Mouse (Mus musculus) erythroblast, embryonic 14.5 days (primary cell): ENCODE results near the gene Rnft1. TPM values are rescaled to one million over a fixed set of nuclear protein-coding genes. Genes with fewer than 3 reads are reported as not detected.
A peak's percentile ranks its signal among the peaks of the same experiment; 100 is the strongest.

Experiments
- H3K27me3 ChIP-seq: 2 replicates; pipeline ENCODE4 v1.6.1; 2012; ENCODE audit warnings: inconsistent platforms; ENCODE audit not compliant: control insufficient read depth
- H3K36me3 ChIP-seq: 2 replicates; pipeline ENCODE4 v1.6.1; 2012; ENCODE audit warnings: mild to moderate bottlenecking, inconsistent platforms; ENCODE audit not compliant: control insufficient read depth
- H3K4me1 ChIP-seq: 2 replicates; pipeline ENCODE4 v1.6.1; 2012; ENCODE audit warnings: inconsistent platforms; ENCODE audit not compliant: control insufficient read depth
- H3K4me3 ChIP-seq: replicated peaks from 2 replicates; pipeline ENCODE3; 2012; ENCODE audit warnings: moderate library complexity, mild to moderate bottlenecking, inconsistent platforms
- H3K9me3 ChIP-seq: 2 replicates; pipeline ENCODE4 v1.6.1; 2012; ENCODE audit warnings: low read length, inconsistent platforms, mixed read lengths; ENCODE audit not compliant: control insufficient read depth
- GATA1 ChIP-seq: IDR thresholded peaks from 2 replicates; pipeline ENCODE4 v1.6.1; 2012; ENCODE audit warnings: low read length, inconsistent platforms, mixed read lengths
- TAL1 ChIP-seq: IDR thresholded peaks from 3 replicates; pipeline ENCODE4 v1.6.1; 2012; ENCODE audit warnings: low read length, inconsistent platforms, mixed read lengths
- polyA plus RNA-seq: library from polyadenylated mRNA; stranded (reverse); fragments of >175 nt; gene quantifications from 2 replicates; pipeline ENCODE4 v1.2.3, GENCODE M21; 2012

The Rnft1 gene
- polyA plus RNA-seq, 1 experiment, result 0.13 TPM

GRCm38 (mm10) chr11:86468345-86468744, 16.1 kb upstream of the Rnft1 start:
- Histone ChIP-seq H3K27me3 (no peaks in the 10 kb centered on the region; the same call in 1 of the 2 replicates), H3K4me3 (no peak overlapping the region), H3K4me1 (peaks cover 2% of the 10 kb centered on the region), H3K36me3 (no peaks in the 10 kb centered on the region), H3K9me3 (no peaks in the 10 kb centered on the region)
- no peak for TF ChIP-seq TAL1
- TF ChIP-seq GATA1, result no peak

DNA sequence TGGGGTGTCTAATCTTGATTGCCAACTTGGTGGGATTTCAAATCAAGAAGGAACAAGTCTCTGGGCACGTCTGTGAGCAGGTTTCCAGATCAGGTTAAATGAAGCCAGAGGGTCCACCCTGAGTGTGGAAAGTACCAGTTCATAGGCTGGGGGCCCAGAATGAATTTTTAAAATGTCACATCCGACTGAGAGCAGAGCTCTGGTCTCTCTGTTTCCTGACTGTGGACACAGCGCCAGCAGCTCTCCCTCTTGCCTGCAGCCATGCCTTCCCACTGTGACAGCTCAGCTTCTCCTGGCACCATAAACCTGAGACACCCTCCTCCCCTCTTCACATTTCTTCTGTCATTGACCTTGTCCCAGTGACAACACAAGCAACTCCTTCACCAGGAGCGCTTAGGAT, 15.5 kb upstream of the Rnft1 start:
- peaks cover under 1% of the 10 kb centered on the region for H3K4me1 ChIP-seq
- no peaks in the 10 kb centered on the region for H3K9me3 ChIP-seq
- no peaks in the 10 kb centered on the region for H3K36me3 ChIP-seq
- no peak overlapping the region for H3K4me3 ChIP-seq
- H3K27me3 ChIP-seq, result no peaks in the 10 kb centered on the region; the same call in 1 of the 2 replicates
- TF ChIP-seq GATA1 (no peak), TAL1 (no peak)

DNA sequence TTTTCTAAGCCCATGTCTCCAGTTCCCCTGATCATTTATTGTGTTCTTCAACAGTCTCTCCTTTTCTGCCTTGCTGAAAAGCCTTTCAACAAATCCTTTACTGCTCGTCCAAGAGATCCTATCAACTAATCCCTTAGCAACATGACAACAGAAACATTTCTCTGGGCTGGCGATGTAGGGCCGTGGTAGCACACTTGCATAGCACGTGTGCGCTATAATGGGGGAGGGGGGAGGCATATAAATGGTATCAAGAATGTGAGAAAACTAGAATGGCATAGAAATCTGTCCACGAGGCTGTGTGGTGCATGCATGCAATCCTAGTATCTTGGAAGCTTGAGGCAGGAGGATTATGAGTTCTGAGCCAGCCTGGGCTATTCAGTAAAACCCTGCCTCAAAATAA, 12.7 kb upstream of the Rnft1 start:
- Histone ChIP-seq H3K36me3 (no peaks in the 10 kb centered on the region), H3K4me3 (no peak overlapping the region), H3K9me3 (no peaks in the 10 kb centered on the region), H3K27me3 (peaks cover 2% of the 10 kb centered on the region), H3K4me1 (no peaks in the 10 kb centered on the region)
- TF ChIP-seq GATA1, result no peak
- TF ChIP-seq TAL1, result no peak

- peaks cover 2% of the 10 kb centered on the region for H3K27me3 ChIP-seq
- no peaks in the 10 kb centered on the region for H3K36me3 ChIP-seq
- no peaks in the 10 kb centered on the region for H3K4me1 ChIP-seq
- no peaks in the 10 kb centered on the region for H3K9me3 ChIP-seq
- H3K4me3 ChIP-seq, result no peak overlapping the region
- no peak for TF ChIP-seq TAL1
- no peak for TF ChIP-seq GATA1
Measured at GRCm38 (mm10) chr11:86472771-86473171, 11.7 kb upstream of the Rnft1 start.

- H3K27me3 ChIP-seq, result peaks cover 2% of the 10 kb centered on the region
- no peak for TF ChIP-seq TAL1
- TF ChIP-seq GATA1, result no peak
- H3K4me3 ChIP-seq, result no peak overlapping the region
- H3K36me3 ChIP-seq, result no peaks in the 10 kb centered on the region
- no peaks in the 10 kb centered on the region for H3K9me3 ChIP-seq
- no peaks in the 10 kb centered on the region for H3K4me1 ChIP-seq
Measured at GRCm38 (mm10) chr11:86473576-86473975, 10.9 kb upstream of the Rnft1 start.

DNA sequence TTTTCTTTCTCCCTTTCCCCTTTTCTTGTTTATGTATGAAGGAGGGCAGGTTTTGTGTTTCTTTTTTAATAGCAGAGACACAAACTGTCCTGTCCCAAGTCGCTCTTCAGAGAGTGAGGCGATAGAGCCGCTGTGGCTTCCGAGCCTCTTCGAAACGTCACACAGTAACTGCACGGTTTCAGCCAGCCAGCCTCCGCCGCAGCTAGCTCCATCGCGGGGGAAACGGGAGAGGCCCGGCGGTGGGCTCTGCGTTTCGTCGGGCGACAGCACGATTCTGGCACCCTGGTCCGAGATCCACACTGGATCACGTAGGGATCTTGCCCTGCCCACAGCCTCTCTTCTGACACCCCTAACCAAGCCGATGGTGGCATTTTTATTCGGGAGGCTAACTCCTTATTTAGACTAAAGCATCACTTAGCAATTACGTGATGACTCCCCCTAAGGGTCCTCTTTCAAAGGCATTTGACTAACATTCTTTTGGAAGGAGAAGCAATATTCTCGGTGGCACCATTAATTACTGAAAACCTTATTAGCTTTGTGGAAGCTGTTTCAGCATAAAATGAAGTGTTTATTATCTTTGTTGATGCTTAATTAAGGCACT, 553 bp downstream of the Rnft1 start:
- no peak for TF ChIP-seq GATA1
- TF ChIP-seq TAL1, result no peak
- Histone ChIP-seq H3K4me3 (peak overlapping the region; percentile 91), H3K27me3 (peaks cover 4% of the 10 kb centered on the region), H3K36me3 (peaks cover 12% of the 10 kb centered on the region), H3K4me1 (peaks cover 22% of the 10 kb centered on the region), H3K9me3 (no peaks in the 10 kb centered on the region)

- Histone ChIP-seq H3K4me1 (peaks cover 2% of the 10 kb centered on the region), H3K27me3 (no peaks in the 10 kb centered on the region), H3K4me3 (no peak overlapping the region), H3K36me3 (peaks cover 57% of the 10 kb centered on the region), H3K9me3 (no peaks in the 10 kb centered on the region)
- TF ChIP-seq GATA1 (no peak), TAL1 (no peak)
Measured at GRCm38 (mm10) chr11:86490782-86491181, 6.3 kb downstream of the Rnft1 start.

DNA sequence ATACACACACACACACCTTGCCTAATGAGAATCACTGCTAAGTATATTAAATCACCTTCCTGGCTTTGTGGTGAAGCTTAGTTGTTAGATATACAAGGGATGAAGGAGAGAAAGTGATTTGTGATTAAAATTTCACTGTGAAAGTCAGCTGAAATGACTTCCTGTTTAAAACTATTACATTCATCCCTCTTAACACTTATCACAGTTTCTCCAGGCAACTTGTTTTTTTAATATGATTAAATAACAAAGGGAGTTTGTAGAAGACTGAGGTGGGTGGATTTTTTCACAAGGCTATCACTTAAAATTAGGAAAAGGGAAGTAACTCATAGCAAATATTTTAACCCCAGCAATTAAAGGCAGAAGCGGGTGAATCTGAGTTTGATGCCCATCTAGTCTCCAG, 12.9 kb downstream of the Rnft1 start:
- no peak for TF ChIP-seq TAL1
- no peak for TF ChIP-seq GATA1
- H3K9me3 ChIP-seq, result no peaks in the 10 kb centered on the region
- H3K36me3 ChIP-seq, result peaks cover 74% of the 10 kb centered on the region
- H3K4me1 ChIP-seq, result no peaks in the 10 kb centered on the region; the same call in 1 of the 2 replicates
- no peak overlapping the region for H3K4me3 ChIP-seq
- no peaks in the 10 kb centered on the region for H3K27me3 ChIP-seq

GRCm38 (mm10) chr11:86497908-86498307, 13.5 kb downstream of the Rnft1 start:
- Histone ChIP-seq H3K36me3 (peaks cover 74% of the 10 kb centered on the region), H3K9me3 (no peaks in the 10 kb centered on the region), H3K4me1 (no peaks in the 10 kb centered on the region; the same call in 1 of the 2 replicates), H3K4me3 (no peak overlapping the region), H3K27me3 (no peaks in the 10 kb centered on the region)
- TF ChIP-seq TAL1, result no peak
- TF ChIP-seq GATA1, result no peak

DNA sequence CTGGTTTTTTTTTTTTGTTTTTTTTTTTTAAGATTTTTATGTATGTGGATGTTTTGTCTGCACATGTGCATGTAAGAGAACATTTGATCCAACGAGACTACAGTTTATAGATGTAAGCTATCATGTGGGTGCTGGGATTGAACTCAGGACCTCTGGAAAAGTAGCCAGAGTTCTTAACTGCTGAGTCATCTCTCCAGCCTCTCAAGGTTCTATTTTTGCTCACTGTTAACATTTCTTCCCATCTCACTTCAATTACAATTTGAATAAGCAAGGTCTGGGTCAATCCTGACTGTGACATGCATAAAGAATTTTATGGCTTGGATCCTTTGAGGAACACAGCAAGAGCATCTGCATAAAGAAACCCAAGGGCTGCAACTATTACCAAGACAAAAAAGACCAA, 16.3 kb downstream of the Rnft1 start:
- no peaks in the 10 kb centered on the region; the same call in 1 of the 2 replicates for H3K4me1 ChIP-seq
- H3K9me3 ChIP-seq, result no peaks in the 10 kb centered on the region
- no peak for TF ChIP-seq TAL1
- TF ChIP-seq GATA1, result no peak
- no peaks in the 10 kb centered on the region for H3K27me3 ChIP-seq
- H3K4me3 ChIP-seq, result no peak overlapping the region
- peaks cover 78% of the 10 kb centered on the region for H3K36me3 ChIP-seq
